Comparison of ENCODE assay signal across 15 mouse cellular contexts in the genomic region with DNA sequence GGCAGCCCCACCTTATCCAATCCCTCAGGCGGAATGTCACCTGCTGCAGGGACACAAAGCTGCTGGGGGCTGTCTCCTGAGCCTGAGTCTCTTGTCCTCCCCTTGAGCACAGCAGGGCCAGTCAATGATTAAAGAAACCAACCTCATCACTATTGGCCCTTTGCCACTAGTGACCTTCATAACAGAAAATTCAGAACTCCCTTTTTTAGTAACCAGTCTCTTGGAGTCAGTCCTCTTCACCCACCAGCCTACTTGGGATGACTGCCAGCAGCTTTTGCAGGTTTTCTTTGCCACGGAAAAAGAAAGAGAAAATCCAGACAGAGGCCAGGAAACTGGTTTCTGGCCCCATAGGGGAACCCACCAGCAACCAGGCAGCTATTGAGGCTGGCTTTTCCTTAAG. TPM values are rescaled to one million over a fixed set of nuclear protein-coding genes. Genes with fewer than 3 reads are reported as not detected.
DNase-seq lines count a peak whose midpoint lies in the region; ATAC-seq and TF ChIP-seq lines count a peak whose summit lies in the region.
"Had no signal": no experiment of that assay in that cellular context is flagged by ENCODE, and none has a peak within 500 bp of the region (broad histone marks: within the 10 kb centered on the region; RNA-seq: fewer than 3 reads in every experiment).

No protein-coding gene starts in this region.

- no peak overlapping the region for H3K27ac ChIP-seq in forebrain, embryonic 14.5 days (ENCODE audit: low read depth, low read length)
- H3K27ac ChIP-seq in forebrain, embryonic 10.5 days, result no peak overlapping the region
- no peak overlapping the region for H3K27ac ChIP-seq in lung, embryonic 14.5 days (ENCODE audit: low read depth)
- H3K27ac ChIP-seq: midbrain, embryonic 13.5 days had no signal

- no peak for TF ChIP-seq CTCF in lung, embryonic 14.5 days (IDR thresholded peaks at IDR 0.05; ENCODE audit: low read depth)

- H3K36me3 ChIP-seq in forebrain, embryonic 14.5 days (ENCODE audit: control insufficient read depth, insufficient read depth, low read length), result no peaks in the 10 kb centered on the region
- no peaks in the 10 kb centered on the region for H3K36me3 ChIP-seq in forebrain, embryonic 10.5 days (replicated peaks)
- H3K36me3 ChIP-seq in lung, embryonic 14.5 days (ENCODE audit: insufficient read depth), result no peaks in the 10 kb centered on the region
- H3K36me3 ChIP-seq: midbrain, embryonic 13.5 days had no signal

- ATAC-seq in forebrain, embryonic 14.5 days, result no peak
- ATAC-seq in lung, embryonic 14.5 days (ENCODE audit: insufficient read depth), result no peak
- ATAC-seq: forebrain, postnatal 0 days; inflammation-experienced regulatory T-cells, adult 6 months; midbrain, embryonic 13.5 days had no signal

- intact Hi-C loops in left cerebral cortex, postnatal 10 days (cut with DNase I), result no loop called here

- H3K4me3 ChIP-seq in forebrain, embryonic 14.5 days (ENCODE audit: low read depth, low read length), result no peak overlapping the region
- no peak overlapping the region for H3K4me3 ChIP-seq in forebrain, embryonic 10.5 days
- H3K4me3 ChIP-seq in lung, embryonic 14.5 days (ENCODE audit: low read depth, low read length), result no peak overlapping the region
- H3K4me3 ChIP-seq: midbrain, embryonic 13.5 days had no signal

- H3K4me2 ChIP-seq in forebrain, embryonic 14.5 days (ENCODE audit: low read length), result no peak overlapping the region
- no peak overlapping the region for H3K4me2 ChIP-seq in lung, embryonic 14.5 days
- H3K4me2 ChIP-seq: midbrain, embryonic 13.5 days had no signal

- whole genome bisulfite sequencing in forebrain, embryonic 14.5 days, result 36% methylated on average over 2 of the region's 2 CpGs
- 72% methylated on average over 2 of the region's 2 CpGs for WGBS in forebrain, embryonic 10.5 days
- 28% methylated on average over 2 of the region's 2 CpGs for WGBS in lung, embryonic 14.5 days

- no peak overlapping the region for H3K9ac ChIP-seq in forebrain, embryonic 14.5 days (ENCODE audit: low read length)
- no peak overlapping the region for H3K9ac ChIP-seq in lung, embryonic 14.5 days
- H3K9ac ChIP-seq: forebrain, postnatal 0 days; midbrain, embryonic 13.5 days had no signal

- H3K27me3 ChIP-seq in forebrain, embryonic 14.5 days (replicated peaks; ENCODE audit: control insufficient read depth, insufficient read depth, low read length), result no peaks in the 10 kb centered on the region
- no peaks in the 10 kb centered on the region for H3K27me3 ChIP-seq in forebrain, embryonic 10.5 days (ENCODE audit: poor library complexity, severe bottlenecking)
- no peaks in the 10 kb centered on the region for H3K27me3 ChIP-seq in lung, embryonic 14.5 days (ENCODE audit: insufficient read depth, low read length)
- H3K27me3 ChIP-seq: midbrain, embryonic 13.5 days had no signal

- DNase-seq in forebrain, embryonic 14.5 days (ENCODE audit: low spot score), result peak; percentile 4
- no peak for DNase-seq in forebrain, embryonic 10.5 days (ENCODE audit: extremely low spot score, low spot score)
- peak; percentile 53 for DNase-seq in lung, embryonic 14.5 days
- DNase-seq in lung, postnatal 4 days, result no peak
- DNase-seq in brain, adult 2 months (ENCODE audit: low read depth, low spot score), result peak; percentile 38
- peak; percentile 60 for DNase-seq in testis, postnatal 10 days (ENCODE audit: low spot score)
- no peak for DNase-seq in left cerebral cortex, postnatal 10 days (ENCODE audit: extremely low spot score in 1 of 2, low spot score in 2 of 2)
- no peak for DNase-seq in Muller cell, postnatal 12 days (ENCODE audit: inconsistent ontology term)
- DNase-seq: forebrain, postnatal 0 days; gastrocnemius, postnatal 36 days; heart, postnatal 14 days; left cerebral cortex, postnatal 4 days; thymus, adult 18-20 months had no signal

- no peaks in the 10 kb centered on the region for H3K4me1 ChIP-seq in forebrain, embryonic 14.5 days (ENCODE audit: control insufficient read depth, insufficient read depth, low read length)
- no peaks in the 10 kb centered on the region for H3K4me1 ChIP-seq in forebrain, embryonic 10.5 days
- peaks cover 3% of the 10 kb centered on the region; the same call in 1 of the 2 replicates for H3K4me1 ChIP-seq in lung, embryonic 14.5 days (ENCODE audit: insufficient read depth)
- H3K4me1 ChIP-seq: midbrain, embryonic 13.5 days had no signal

- no peaks in the 10 kb centered on the region for H3K9me3 ChIP-seq in forebrain, embryonic 14.5 days (replicated peaks; ENCODE audit: control insufficient read depth, low read length)
- no peaks in the 10 kb centered on the region for H3K9me3 ChIP-seq in forebrain, embryonic 10.5 days
- no peaks in the 10 kb centered on the region for H3K9me3 ChIP-seq in lung, embryonic 14.5 days (ENCODE audit: low read depth, low read length)
- H3K9me3 ChIP-seq: midbrain, embryonic 13.5 days had no signal

RNA-seq across cellular contexts. Expression of a gene that starts 30.1 kb away (rescaled TPM):
- polyA plus RNA-seq in forebrain, embryonic 14.5 days (2014; fragmentation: Nextera tagmentation; extraction: Ambion mirVana), result 16.6 and 18.8 TPM in 2 replicates
- polyA plus RNA-seq in forebrain, embryonic 10.5 days (2016; fragmentation: Nextera tagmentation; extraction: Ambion mirVana), result 2.4 and 3.6 TPM in 2 replicates
- polyA plus RNA-seq in lung, embryonic 14.5 days (2014; fragmentation: Nextera tagmentation; extraction: Ambion mirVana), result 1.4 and 2.2 TPM in 2 replicates
- total RNA-seq in left cerebral cortex, postnatal 10 days (2021), result 100 to 1,000 TPM; 117 to 121 TPM

RNA-seq across cellular contexts. Expression of a gene that starts 30.9 kb away (rescaled TPM):
- polyA plus RNA-seq in forebrain, embryonic 14.5 days (2014; fragmentation: Nextera tagmentation; extraction: Ambion mirVana), result 7.9 and 8.2 TPM in 2 replicates
- polyA plus RNA-seq in forebrain, embryonic 10.5 days (2016; fragmentation: Nextera tagmentation; extraction: Ambion mirVana), result 1.4 and 2.3 TPM in 2 replicates
- polyA plus RNA-seq in lung, embryonic 14.5 days (2014; fragmentation: Nextera tagmentation; extraction: Ambion mirVana), result 1.2 TPM in 2 replicates
- total RNA-seq in left cerebral cortex, postnatal 10 days (2021), result 1 to 10 TPM; 1.7 TPM
- total RNA-seq: gastrocnemius, postnatal 36 days; heart, postnatal 14 days had no signal
- polyA plus RNA-seq: inflammation-experienced regulatory T-cells, adult 6 months had no signal

Comparison
In these comparisons a context has a peak if more than half of its experiments do, and no peak if none do; other contexts are left out.
1. DNase-seq: peak in forebrain, embryonic 14.5 days (single experiment), lung, embryonic 14.5 days (single experiment), brain, adult 2 months (single experiment) and testis, postnatal 10 days (single experiment); none in forebrain, embryonic 10.5 days (single experiment), lung, postnatal 4 days (0 of 2), left cerebral cortex, postnatal 10 days (0 of 2) and Muller cell, postnatal 12 days (single experiment).